16 mouse cellular contexts compared by ENCODE assay signal in the genomic region with DNA sequence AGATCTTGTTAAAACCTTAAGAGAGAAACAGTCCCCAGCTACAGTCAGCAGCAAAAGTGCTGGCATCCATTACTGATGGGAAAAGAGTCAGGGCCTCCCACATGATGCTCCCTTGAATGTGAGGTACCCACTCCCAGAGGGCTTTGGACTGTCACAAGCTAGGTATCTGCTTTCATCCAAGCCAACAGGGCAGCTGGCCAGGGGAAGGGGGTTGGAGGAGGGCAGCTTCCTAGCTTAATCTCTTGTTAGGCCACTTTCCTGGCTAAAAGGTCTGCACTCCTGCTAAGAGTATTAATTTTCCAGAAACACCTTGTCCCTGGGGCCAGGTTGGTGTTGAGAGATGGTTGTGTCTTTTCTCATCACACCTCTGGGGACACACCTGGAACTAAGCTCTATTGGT.
A peak's percentile ranks its signal among the peaks of the same experiment; 100 is the strongest.
DNase-seq lines count a peak whose midpoint lies in the region; ATAC-seq and TF ChIP-seq lines count a peak whose summit lies in the region.
"Had no signal": no experiment of that assay in that cellular context is flagged by ENCODE, and none has a peak within 500 bp of the region (broad histone marks: within the 10 kb centered on the region; RNA-seq: fewer than 3 reads in every experiment).

No protein-coding gene starts in this region.

- no peak for TF ChIP-seq CTCF in kidney, postnatal 0 days (IDR thresholded peaks at IDR 0.05; ENCODE audit: low read depth)
- no peak for TF ChIP-seq CTCF in Patski (IDR thresholded peaks at IDR 0.05)

- no peaks in the 10 kb centered on the region for H3K36me3 ChIP-seq in heart, embryonic 10.5 days
- H3K36me3 ChIP-seq in heart, embryonic 11.5 days (ENCODE audit: control insufficient read depth, insufficient read depth, low read length) = no peaks in the 10 kb centered on the region
- H3K36me3 ChIP-seq in kidney, postnatal 0 days (ENCODE audit: insufficient read depth, low read length) = no peaks in the 10 kb centered on the region
- no peaks in the 10 kb centered on the region for H3K36me3 ChIP-seq in limb, embryonic 12.5 days
- no peaks in the 10 kb centered on the region for H3K36me3 ChIP-seq in liver, embryonic 11.5 days (ENCODE audit: control insufficient read depth, insufficient read depth, low read length)

- POLR2A ChIA-PET in Patski (lab: Charles Lee) = interaction anchor here (1.2 to 1.3 kb wide), 2 partner anchors 13 to 44 kb away, joined by 3 to 5 read pairs; no protein-coding TSS in a partner anchor

- no peak for ATAC-seq in heart, embryonic 11.5 days (replicated peaks; ENCODE audit: insufficient number of reproducible peaks, low FRiP score, low TSS enrichment)
- 0 out of 2 replicates have a peak, but pooled peaks have one; percentile 25 for ATAC-seq in kidney, postnatal 0 days (replicated peaks; ENCODE audit: low FRiP score, low read depth)
- peak; percentile 27 for ATAC-seq in Patski
- ATAC-seq in limb, embryonic 12.5 days (ENCODE audit: insufficient number of reproducible peaks, insufficient read depth, low FRiP score, low TSS enrichment, low read depth) = no peak; the same call in 1 of the 2 replicates
- ATAC-seq in liver, embryonic 11.5 days (replicated peaks; ENCODE audit: low FRiP score) = no peak
- no peak for ATAC-seq in frontal cortex, adult (ENCODE audit: low TSS enrichment)
- ATAC-seq: activated CD4-positive, CD25-positive, alpha-beta regulatory T cell, adult 4 months; forebrain, embryonic 16.5 days; inflammation-experienced regulatory T-cells, adult 6 months had no signal

- H3K4me3 ChIP-seq in heart, embryonic 10.5 days = no peak overlapping the region
- H3K4me3 ChIP-seq in heart, embryonic 11.5 days (ENCODE audit: low read depth, low read length) = no peak overlapping the region
- H3K4me3 ChIP-seq in kidney, postnatal 0 days (replicated peaks; ENCODE audit: low read depth, low read length) = no peak overlapping the region
- H3K4me3 ChIP-seq in limb, embryonic 12.5 days (replicated peaks) = no peak overlapping the region
- no peak overlapping the region for H3K4me3 ChIP-seq in liver, embryonic 11.5 days (ENCODE audit: low read depth, low read length)

- no peak overlapping the region for H3K4me2 ChIP-seq in heart, embryonic 11.5 days
- H3K4me2 ChIP-seq in kidney, postnatal 0 days (ENCODE audit: low read length) = no peak overlapping the region
- H3K4me2 ChIP-seq in limb, embryonic 12.5 days = 0 out of 2 replicates have a peak overlapping the region, but pooled peaks have one; percentile 18
- H3K4me2 ChIP-seq in liver, embryonic 11.5 days = no peak overlapping the region

- no peak overlapping the region for H3K9ac ChIP-seq in heart, embryonic 11.5 days (ENCODE audit: low read depth, low read length)
- no peak overlapping the region for H3K9ac ChIP-seq in kidney, postnatal 0 days (ENCODE audit: low read depth, low read length)
- no peak overlapping the region for H3K9ac ChIP-seq in limb, embryonic 12.5 days (replicated peaks)
- H3K9ac ChIP-seq in liver, embryonic 11.5 days (ENCODE audit: low read depth, low read length) = no peak overlapping the region

- no peak for DNase-seq in heart, embryonic 10.5 days (ENCODE audit: low spot score)
- DNase-seq in kidney, postnatal 0 days (ENCODE audit: low spot score) = peak; percentile 43
- DNase-seq in kidney, postnatal 10 days = no peak
- no peak for DNase-seq in Patski (ENCODE audit: low read depth, low spot score)
- DNase-seq in liver, embryonic 11.5 days (ENCODE audit: low spot score) = no peak
- DNase-seq: cerebellum, adult 18-20 months; gastrocnemius, postnatal 10 days; kidney, postnatal 36 days; right cerebral cortex, postnatal 4 days; thymus, postnatal 14 days had no signal

- in situ Hi-C loops in Patski (cut with MboI; ENCODE audit: low pct_unique_long_range_greater_than_20kb) = loop anchor here (5.0 kb wide), 2 partner anchors 86 to 174 kb away; no protein-coding TSS in a partner anchor

- H3K9me3 ChIP-seq in heart, embryonic 10.5 days = no peaks in the 10 kb centered on the region
- no peaks in the 10 kb centered on the region for H3K9me3 ChIP-seq in heart, embryonic 11.5 days (replicated peaks; ENCODE audit: control insufficient read depth, low read length)
- H3K9me3 ChIP-seq in kidney, postnatal 0 days (replicated peaks; ENCODE audit: low read length) = no peaks in the 10 kb centered on the region
- no peaks in the 10 kb centered on the region for H3K9me3 ChIP-seq in limb, embryonic 12.5 days
- H3K9me3 ChIP-seq in liver, embryonic 11.5 days (ENCODE audit: control insufficient read depth, low read length) = no peaks in the 10 kb centered on the region

- H3K4me1 ChIP-seq in heart, embryonic 10.5 days = peaks cover 19% of the 10 kb centered on the region
- no peaks in the 10 kb centered on the region for H3K4me1 ChIP-seq in heart, embryonic 11.5 days (ENCODE audit: control insufficient read depth, insufficient read depth, low read length)
- H3K4me1 ChIP-seq in kidney, postnatal 0 days (replicated peaks; ENCODE audit: insufficient read depth, low read length) = peaks cover 6% of the 10 kb centered on the region; the same call in 1 of the 2 replicates
- peaks cover 27% of the 10 kb centered on the region for H3K4me1 ChIP-seq in limb, embryonic 12.5 days (replicated peaks)
- no peaks in the 10 kb centered on the region for H3K4me1 ChIP-seq in liver, embryonic 11.5 days (replicated peaks; ENCODE audit: control insufficient read depth, insufficient read depth, low read length)

- peak overlapping the region; percentile 17; the same call in 1 of the 2 replicates for H3K27ac ChIP-seq in heart, embryonic 10.5 days
- no peak overlapping the region for H3K27ac ChIP-seq in heart, embryonic 11.5 days (ENCODE audit: low read depth, low read length)
- H3K27ac ChIP-seq in kidney, postnatal 0 days = no peak overlapping the region
- H3K27ac ChIP-seq in limb, embryonic 12.5 days = peak overlapping the region; percentile 67; the same call in 1 of the 2 replicates
- no peak overlapping the region for H3K27ac ChIP-seq in liver, embryonic 11.5 days (ENCODE audit: low read depth, low read length)

- H3K27me3 ChIP-seq in heart, embryonic 10.5 days (ENCODE audit: insufficient read depth, poor library complexity, severe bottlenecking) = peaks cover 36% of the 10 kb centered on the region
- peaks cover 3% of the 10 kb centered on the region; the same call in 1 of the 2 replicates for H3K27me3 ChIP-seq in heart, embryonic 11.5 days (ENCODE audit: control insufficient read depth, insufficient read depth, low read length)
- H3K27me3 ChIP-seq in kidney, postnatal 0 days (ENCODE audit: insufficient read depth, low read length) = no peaks in the 10 kb centered on the region
- no peaks in the 10 kb centered on the region for H3K27me3 ChIP-seq in Patski
- peaks cover 5% of the 10 kb centered on the region for H3K27me3 ChIP-seq in limb, embryonic 12.5 days
- H3K27me3 ChIP-seq in liver, embryonic 11.5 days (replicated peaks; ENCODE audit: control insufficient read depth, insufficient read depth, low read length) = no peaks in the 10 kb centered on the region

- CTCF ChIA-PET in Patski (lab: Charles Lee) = interaction anchor here (0.8 to 3.4 kb wide), 16 partner anchors 9 to 107 kb away, joined by 3 to 17 read pairs (median 5); no protein-coding TSS in a partner anchor

Comparison
In these comparisons a context has a peak if more than half of its experiments do, and no peak if none do; other contexts are left out.
1. H3K27ac ChIP-seq: peak in heart, embryonic 10.5 days (single experiment) and limb, embryonic 12.5 days (single experiment); none in heart, embryonic 11.5 days (single experiment), kidney, postnatal 0 days (single experiment) and liver, embryonic 11.5 days (single experiment).
2. ATAC-seq: peak in kidney, postnatal 0 days (single experiment) and Patski (single experiment); none in heart, embryonic 11.5 days (single experiment), limb, embryonic 12.5 days (single experiment), liver, embryonic 11.5 days (single experiment) and frontal cortex, adult (single experiment).